Mouse (Mus musculus) hindlimb bud, embryonic 11.5 days (tissue): ENCODE results near the gene Tfb1m.

Experiments
- DNase-seq: peaks from one replicate; pipeline ENCODE4 v3.0.0-alpha.2; 2012; ENCODE audit warnings: low read depth, low spot score; ENCODE audit errors: extremely low spot score

Gene Tfb1m

GRCm38 (mm10) chr17:3557331-3558311 lies at the start of gene Tfb1m:
Gene Tfb1m, minus strand, starts transcription at chr17:3557781.
- DNase-seq: peak; percentile 97

GRCm38 (mm10) chr17:3602954-3603672 lies 45.5 kb upstream of the Tfb1m start:
- DNase-seq: no peak

GRCm38 (mm10) chr17:3598393-3598792 lies 40.8 kb upstream of the Tfb1m start:
- DNase-seq: no peak

DNA sequence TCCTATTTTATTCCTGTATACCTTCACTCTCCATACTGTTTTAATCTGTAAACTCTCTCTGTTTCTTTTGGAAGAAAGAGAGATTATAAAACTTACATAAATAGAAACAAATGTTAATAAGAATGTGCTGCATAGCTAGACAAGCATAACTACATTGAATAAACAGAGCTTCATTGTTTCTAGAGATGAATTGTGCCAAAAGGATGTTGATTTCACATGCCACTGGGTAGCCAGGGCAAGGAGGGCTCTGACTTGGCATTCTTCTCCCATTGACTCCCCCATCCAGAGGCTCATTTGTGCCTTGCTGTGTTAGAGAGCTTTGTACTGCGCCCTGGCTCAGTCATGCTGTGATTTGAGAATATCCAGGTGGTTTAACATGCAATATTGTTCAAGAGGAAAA lies 40.3 kb upstream of the Tfb1m start:
- no peak for DNase-seq

- DNase-seq: no peak
These were observed 39.5 kb upstream of the Tfb1m start for GRCm38 (mm10) chr17:3597130-3597529.

DNA sequence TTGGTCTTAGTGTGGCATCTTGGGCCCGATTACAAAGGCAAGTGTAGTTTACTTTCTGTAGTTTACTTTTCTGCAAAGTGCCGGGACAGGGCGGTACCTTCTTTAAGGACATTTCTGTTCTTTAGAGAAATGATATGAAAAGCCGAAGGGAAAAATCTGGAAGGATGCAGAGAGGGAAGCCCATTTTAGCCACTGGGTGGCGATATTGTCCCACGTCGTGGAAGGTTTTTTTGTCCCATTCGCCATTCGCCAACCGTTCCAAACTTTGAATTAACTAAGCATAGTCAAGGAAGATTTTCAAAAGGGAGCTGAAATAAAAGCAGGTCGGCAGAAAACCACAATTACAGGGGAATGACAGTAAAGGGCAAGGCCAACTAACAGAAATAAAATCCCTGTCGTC lies 13.3 kb upstream of the Tfb1m start:
- peak; percentile 61 for DNase-seq

GRCm38 (mm10) chr17:3562405-3562804 lies 4.8 kb upstream of the Tfb1m start:
- no peak for DNase-seq

GRCm38 (mm10) chr17:3560534-3560933 lies 3.0 kb upstream of the Tfb1m start:
- DNase-seq: no peak

DNA sequence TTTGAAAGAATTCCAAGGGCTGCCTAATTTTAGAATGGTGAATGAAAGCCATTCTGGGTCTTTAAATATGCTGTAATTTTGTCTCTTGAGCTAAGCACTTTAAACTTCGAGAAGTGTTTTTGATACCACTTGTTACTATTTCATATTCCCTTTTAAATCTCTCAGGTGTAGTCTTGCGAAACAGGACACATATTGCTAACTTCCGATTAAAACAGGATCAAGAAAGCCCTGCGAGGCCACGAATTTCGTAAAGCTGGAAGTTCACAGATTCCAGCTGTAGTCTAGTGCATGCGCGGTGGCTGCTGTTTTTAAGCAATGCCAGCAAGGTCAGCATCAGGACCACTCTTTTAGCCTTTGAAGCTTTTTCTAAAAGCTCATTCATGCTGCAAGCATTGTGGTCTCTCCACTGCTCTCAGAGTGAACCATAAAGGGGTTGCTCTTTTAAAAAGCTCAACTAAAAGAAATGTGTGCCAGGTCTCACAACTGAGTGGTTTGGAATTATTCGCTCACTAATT lies 832 bp upstream of the Tfb1m start:
- DNase-seq: no peak

DNA sequence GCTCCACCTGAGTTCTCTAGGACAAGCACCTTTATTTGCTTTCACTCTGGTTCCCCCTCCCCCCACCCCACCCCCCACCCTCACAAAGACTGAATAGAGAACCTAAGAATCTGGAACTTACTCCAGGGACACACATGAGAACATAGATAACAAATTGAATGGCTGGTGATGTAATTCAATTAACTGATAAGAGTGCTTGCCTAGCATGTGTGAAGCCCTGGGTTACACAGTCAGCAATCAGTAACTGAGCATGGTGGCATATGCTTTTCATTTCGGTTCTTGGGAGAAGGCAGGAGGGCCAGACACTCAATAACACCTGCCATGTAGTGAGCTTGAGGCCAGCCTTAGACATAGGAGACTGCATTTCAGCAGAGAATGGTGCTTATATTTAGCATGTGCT lies 1.3 kb downstream of the Tfb1m start:
- no peak for DNase-seq

- no peak for DNase-seq
These were observed 9.9 kb downstream of the Tfb1m start for GRCm38 (mm10) chr17:3547725-3548124.

- DNase-seq: no peak
These were observed 16.5 kb downstream of the Tfb1m start for GRCm38 (mm10) chr17:3541033-3541432.

DNA sequence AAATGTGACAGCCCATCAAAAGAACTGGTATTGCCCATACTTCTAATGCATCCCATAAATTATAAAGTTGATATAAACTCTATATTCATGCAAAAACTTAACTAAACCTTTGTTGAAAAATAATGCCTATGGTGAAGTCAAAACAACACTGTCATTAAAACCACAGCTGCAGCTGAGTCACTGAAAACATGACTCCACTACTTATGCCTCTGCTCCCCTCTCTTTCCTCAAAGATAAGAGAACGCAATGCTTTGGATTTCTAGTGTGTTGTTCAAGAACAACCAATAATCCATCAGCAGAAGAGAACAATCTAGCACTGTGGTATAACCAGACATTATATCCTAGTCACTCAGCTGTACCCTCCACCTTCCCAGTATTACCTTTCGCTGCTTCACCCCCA lies 17.3 kb downstream of the Tfb1m start:
- no peak for DNase-seq

GRCm38 (mm10) chr17:3533425-3533824 lies 24.2 kb downstream of the Tfb1m start:
- peak; percentile 28 for DNase-seq

DNA sequence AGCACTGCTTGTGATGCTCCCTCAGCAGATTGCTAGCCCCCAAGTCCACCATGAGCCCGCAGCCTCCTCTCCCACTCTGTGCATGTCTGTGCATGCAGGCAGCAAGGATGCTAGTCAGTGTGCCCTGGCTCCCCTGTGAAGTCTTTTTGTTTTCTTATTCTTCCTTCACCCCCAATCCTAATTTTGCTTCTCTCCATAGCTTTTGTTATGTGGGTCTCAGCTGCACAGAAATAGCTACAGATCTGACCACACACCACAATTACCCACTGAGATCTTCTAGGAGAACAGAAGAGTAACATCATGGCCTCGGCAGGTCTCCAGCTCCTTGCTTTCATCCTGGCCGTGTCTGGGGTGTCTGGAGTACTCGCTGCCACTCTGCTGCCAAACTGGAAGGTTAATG lies 25.3 kb downstream of the Tfb1m start, which contains the start of gene Cldn20:
TSS of gene Cldn20 (plus strand) at position 301 of the 400 bp plus-strand sequence.
- DNase-seq: no peak

GRCm38 (mm10) chr17:3531641-3532040 lies 25.9 kb downstream of the Tfb1m start:
- no peak for DNase-seq

GRCm38 (mm10) chr17:3530549-3530948 lies 27.0 kb downstream of the Tfb1m start:
- no peak for DNase-seq

GRCm38 (mm10) chr17:3529523-3529922 lies 28.1 kb downstream of the Tfb1m start:
- no peak for DNase-seq

DNA sequence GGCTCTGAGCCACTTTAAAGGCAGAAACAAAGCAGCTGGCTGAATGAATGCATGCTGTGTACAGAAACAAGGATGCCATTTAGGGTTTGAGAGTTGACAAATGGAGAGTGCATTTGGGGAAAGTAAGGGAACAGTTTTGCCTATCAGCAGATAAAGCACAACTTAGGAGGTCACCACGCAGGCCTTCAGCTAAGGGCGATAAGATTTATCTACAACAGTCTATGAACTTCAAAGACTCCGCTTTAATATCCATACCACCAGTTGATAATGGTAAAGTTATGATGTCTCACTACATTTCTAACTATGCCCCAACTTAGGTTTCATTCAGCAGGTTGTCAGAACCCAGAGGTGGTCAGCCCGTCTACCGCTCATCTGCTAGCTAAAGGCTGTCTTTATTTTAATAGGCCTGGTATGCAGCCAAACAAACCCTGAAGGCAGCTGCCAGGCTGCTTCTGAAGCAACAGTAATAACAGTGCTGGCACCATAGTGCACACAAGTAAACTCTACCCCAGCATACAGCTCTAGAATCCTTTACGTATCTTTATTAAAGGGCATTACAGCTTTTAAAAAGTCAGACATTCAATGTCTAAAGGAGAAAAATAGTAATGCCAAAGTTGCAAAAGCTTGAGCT lies 29.6 kb downstream of the Tfb1m start:
- DNase-seq: no peak

GRCm38 (mm10) chr17:3520344-3520743 lies 37.2 kb downstream of the Tfb1m start:
- no peak for DNase-seq

GRCm38 (mm10) chr17:3516406-3516805 lies 41.2 kb downstream of the Tfb1m start:
- no peak for DNase-seq
